8 mouse cellular contexts compared by ENCODE assay signal in genomic region chr3:145652322-145653131, GRCm38 (mm10). TPM values are rescaled to one million over a fixed set of nuclear protein-coding genes. Genes with fewer than 3 reads are reported as not detected.
DNase-seq lines count a peak whose midpoint lies in the region; ATAC-seq and TF ChIP-seq lines count a peak whose summit lies in the region.

No protein-coding gene starts in this region.

- peak in 1 of 2 experiments; percentile 17 for DNase-seq in left cerebral cortex, adult 2 months (ENCODE audit: extremely low spot score in 1 of 2, low spot score in 2 of 2)
- DNase-seq in left cerebral cortex, postnatal 4 days: no peak
- DNase-seq in hindbrain, embryonic 10.5 days (ENCODE audit: low spot score): peak; percentile 62
- DNase-seq in liver, embryonic 14.5 days (ENCODE audit: low read depth in 3 of 3, low spot score in 3 of 3): no peak
- DNase-seq in adrenal gland, postnatal 14 days: no peak
- no peak for DNase-seq in adrenal gland, postnatal 25 days

- intact Hi-C loops in left cerebral cortex, adult 2 months (cut with DNase I): loop anchor here (2.0 to 5.0 kb wide), 2 partner anchors 106 to 180 kb away; partner anchors contain the start of gene Ddah1
- intact Hi-C loops in left cerebral cortex, postnatal 4 days (cut with DNase I): no loop called here

- H3K27ac ChIP-seq in left cerebral cortex, adult 2 months: peak overlapping the region; percentile 69
- peak overlapping the region; percentile 75 for H3K27ac ChIP-seq in forebrain, embryonic 12.5 days
- H3K27ac ChIP-seq in hindbrain, embryonic 10.5 days: peak overlapping the region; percentile 81
- H3K27ac ChIP-seq in liver, embryonic 14.5 days: no peak overlapping the region
- H3K27ac ChIP-seq in olfactory bulb, adult 2 months (ENCODE audit: insufficient read depth, low read depth, low read length): no peak overlapping the region

- ATAC-seq in forebrain, embryonic 12.5 days (ENCODE audit: low FRiP score): no peak
- ATAC-seq in liver, embryonic 14.5 days (ENCODE audit: insufficient read depth): no peak; the same call in 1 of the 2 replicates

- peak overlapping the region; percentile 80 for H3K4me2 ChIP-seq in forebrain, embryonic 12.5 days
- peak overlapping the region; percentile 50 for H3K4me2 ChIP-seq in liver, embryonic 14.5 days (ENCODE audit: low read depth)

- peaks cover 62% of the 10 kb centered on the region for H3K4me1 ChIP-seq in forebrain, embryonic 12.5 days
- peaks cover 69% of the 10 kb centered on the region for H3K4me1 ChIP-seq in hindbrain, embryonic 10.5 days (replicated peaks)
- peaks cover 0 to 4% of the 10 kb centered on the region in 2 experiments; a peak in 2 of 4 replicates for H3K4me1 ChIP-seq in liver, embryonic 14.5 days (replicated peaks; ENCODE audit: control insufficient read depth in 2 of 2, insufficient read depth in 2 of 2, low read length in 1 of 2)
- H3K4me1 ChIP-seq in olfactory bulb, adult 2 months (ENCODE audit: control insufficient read depth, insufficient read depth, low read length): peaks cover 31% of the 10 kb centered on the region

- no peaks in the 10 kb centered on the region for H3K9me3 ChIP-seq in forebrain, embryonic 12.5 days
- no peaks in the 10 kb centered on the region for H3K9me3 ChIP-seq in hindbrain, embryonic 10.5 days
- H3K9me3 ChIP-seq in liver, embryonic 14.5 days (ENCODE audit: control insufficient read depth, low read length): no peaks in the 10 kb centered on the region

- no peak for TF ChIP-seq CTCF in left cerebral cortex, adult 2 months (IDR thresholded peaks at IDR 0.05)
- TF ChIP-seq CTCF in liver, embryonic 14.5 days (IDR thresholded peaks at IDR 0.05; ENCODE audit: low read depth): no peak
- no peak for TF ChIP-seq CTCF in olfactory bulb, adult 2 months (IDR thresholded peaks at IDR 0.05; ENCODE audit: insufficient read depth, low read depth, low read length)

- peak overlapping the region; percentile 63; the same call in 1 of the 2 replicates for H3K9ac ChIP-seq in forebrain, embryonic 12.5 days
- no peak overlapping the region for H3K9ac ChIP-seq in liver, embryonic 14.5 days (replicated peaks)

- TF ChIP-seq EP300 in liver, embryonic 14.5 days (IDR thresholded peaks at IDR 0.05; ENCODE audit: low read depth): no peak

- peaks cover 17% of the 10 kb centered on the region for H3K27me3 ChIP-seq in forebrain, embryonic 12.5 days
- peaks cover 55% of the 10 kb centered on the region for H3K27me3 ChIP-seq in hindbrain, embryonic 10.5 days (ENCODE audit: insufficient read depth, poor library complexity, severe bottlenecking)
- peaks cover 50% of the 10 kb centered on the region for H3K27me3 ChIP-seq in liver, embryonic 14.5 days (ENCODE audit: control insufficient read depth, insufficient read depth, low read length)

- TF ChIP-seq POLR2A in olfactory bulb, adult 2 months (IDR thresholded peaks at IDR 0.05; ENCODE audit: insufficient read depth, low read depth, low read length): no peak

- H3K4me3 ChIP-seq in left cerebral cortex, adult 2 months: peak overlapping the region; percentile 53
- peak overlapping the region; percentile 63 for H3K4me3 ChIP-seq in forebrain, embryonic 12.5 days (replicated peaks)
- peak overlapping the region; percentile 72 for H3K4me3 ChIP-seq in hindbrain, embryonic 10.5 days
- peak overlapping the region; percentile 43 to 48 for H3K4me3 ChIP-seq in liver, embryonic 14.5 days (ENCODE audit: insufficient read depth in 1 of 2, low read depth in 2 of 2, low read length in 2 of 2)
- H3K4me3 ChIP-seq in olfactory bulb, adult 2 months (ENCODE audit: insufficient read depth, low read depth, low read length): peak overlapping the region; percentile 44

- H3K36me3 ChIP-seq in forebrain, embryonic 12.5 days (replicated peaks): 0 out of 2 replicates have a peak, but pooled peaks cover under 1% of the 10 kb centered on the region
- peaks cover 3% of the 10 kb centered on the region; the same call in 1 of the 2 replicates for H3K36me3 ChIP-seq in hindbrain, embryonic 10.5 days
- H3K36me3 ChIP-seq in liver, embryonic 14.5 days (replicated peaks; ENCODE audit: control insufficient read depth, insufficient read depth, low read depth): no peaks in the 10 kb centered on the region

- 7% methylated on average over 20 of the region's 20 CpGs for WGBS in forebrain, embryonic 12.5 days
- WGBS in hindbrain, embryonic 10.5 days: 4% methylated on average over 20 of the region's 20 CpGs
- WGBS in liver, embryonic 14.5 days (ENCODE audit: insufficient replicate concordance): 8% methylated on average over 20 of the region's 20 CpGs
- WGBS in olfactory bulb, adult 2 months: 54% methylated on average over 20 of the region's 20 CpGs

RNA-seq across cellular contexts. Expression of gene Ccn1, which starts 2.7 kb away (rescaled TPM):
- 10 to 100 TPM in 1 of 2 experiments, 1 to 10 TPM in 1; 7.8 to 12.6 TPM for total RNA-seq in left cerebral cortex, adult 2 months (2021)
- total RNA-seq in left cerebral cortex, postnatal 4 days (2021): 1 to 10 TPM; 6.3 to 6.5 TPM
- polyA plus RNA-seq in forebrain, embryonic 12.5 days (2016; fragmentation: Nextera tagmentation; extraction: Ambion mirVana): 43.9 and 44.1 TPM in 2 replicates
- polyA plus RNA-seq in hindbrain, embryonic 10.5 days (2016; fragmentation: Nextera tagmentation; extraction: Ambion mirVana): 42.9 and 43.4 TPM in 2 replicates
- polyA plus RNA-seq in liver, embryonic 14.5 days (2012; rRNA removed): 2.8 and 3.0 TPM in 2 replicates
- polyA plus RNA-seq in liver, embryonic 14.5 days (2014; fragmentation: Nextera tagmentation; extraction: Ambion mirVana): 3.2 and 4.3 TPM in 2 replicates
- not detected in 2 replicates for polyA plus RNA-seq in olfactory bulb, adult 2 months (2012; ENCODE audit: insufficient read depth, insufficient read length, low replicate concordance, missing spikeins)
- total RNA-seq in adrenal gland, postnatal 14 days (2021): 25.5 and 27.8 TPM in 2 replicates
- 5.5 and 10.6 TPM in 2 replicates for total RNA-seq in adrenal gland, postnatal 25 days (2021)

Comparison
In these comparisons a context has a peak if more than half of its experiments do, and no peak if none do; other contexts are left out.
1. H3K27ac ChIP-seq: peak in left cerebral cortex, adult 2 months (single experiment), forebrain, embryonic 12.5 days (single experiment) and hindbrain, embryonic 10.5 days (single experiment); none in liver, embryonic 14.5 days (single experiment) and olfactory bulb, adult 2 months (single experiment).
2. Peak in every context shown above with its lines, with median percentiles within 50 percentile points of each other: H3K4me3 ChIP-seq.